Mouse (Mus musculus): ENCODE results near the gene Gpr137b.

Gene Gpr137b

GRCm38 (mm10) chr13:13366371-13366770 is 27.4 kb downstream of the Gpr137b start:
- in situ Hi-C loops (cut with MseI, MboI): loop anchor here in 1 of 2 experiments (25.0 kb wide), 1 partner anchor 879 kb away; no protein-coding TSS in a partner anchor

- in situ Hi-C loops (cut with MseI, MboI): loop anchor here in 1 of 2 experiments (25.0 kb wide), 1 partner anchor 876 kb away; no protein-coding TSS in a partner anchor
Observed at GRCm38 (mm10) chr13:13363536-13363935, 30.3 kb downstream of the Gpr137b start.

- in situ Hi-C loops (cut with MseI, MboI): loop anchor here in 1 of 2 experiments (25.0 kb wide), 1 partner anchor 875 kb away; no protein-coding TSS in a partner anchor
Observed at GRCm38 (mm10) chr13:13362261-13362660, 31.6 kb downstream of the Gpr137b start.

GRCm38 (mm10) chr13:13360045-13360444 is 33.8 kb downstream of the Gpr137b start:
- in situ Hi-C loops (cut with MseI, MboI): loop anchor here in 1 of 2 experiments (25.0 kb wide), 1 partner anchor 873 kb away; no protein-coding TSS in a partner anchor

GRCm38 (mm10) chr13:13358602-13359001 is 35.2 kb downstream of the Gpr137b start:
- in situ Hi-C loops (cut with MseI, MboI): loop anchor here (10.0 to 25.0 kb wide), 2 partner anchors 56 to 871 kb away; no protein-coding TSS in a partner anchor

GRCm38 (mm10) chr13:13358097-13358496 is 35.7 kb downstream of the Gpr137b start:
- in situ Hi-C loops (cut with MseI, MboI): loop anchor here (10.0 to 25.0 kb wide), 2 partner anchors 57 to 871 kb away; no protein-coding TSS in a partner anchor

GRCm38 (mm10) chr13:13352113-13352512 is 41.7 kb downstream of the Gpr137b start:
- in situ Hi-C loops (cut with MseI, MboI): loop anchor here (10.0 to 25.0 kb wide), 2 partner anchors 63 to 865 kb away; no protein-coding TSS in a partner anchor

GRCm38 (mm10) chr13:13350681-13351080 is 43.1 kb downstream of the Gpr137b start:
- in situ Hi-C loops (cut with MseI, MboI): loop anchor here (10.0 to 25.0 kb wide), 2 partner anchors 64 to 863 kb away; no protein-coding TSS in a partner anchor

- in situ Hi-C loops (cut with MseI, MboI): loop anchor here in 1 of 2 experiments (25.0 kb wide), 1 partner anchor 412 kb away; no protein-coding TSS in a partner anchor
Observed at GRCm38 (mm10) chr13:13349288-13349687, 44.5 kb downstream of the Gpr137b start.

GRCm38 (mm10) chr13:13347634-13348412 is 46.0 kb downstream of the Gpr137b start:
- in situ Hi-C loops (cut with MseI, MboI): loop anchor here in 1 of 2 experiments (25.0 kb wide), 1 partner anchor 411 kb away; no protein-coding TSS in a partner anchor

- in situ Hi-C loops (cut with MseI, MboI): loop anchor here in 1 of 2 experiments (25.0 kb wide), 1 partner anchor 400 kb away; no protein-coding TSS in a partner anchor
Observed at GRCm38 (mm10) chr13:13337361-13337760, 56.5 kb downstream of the Gpr137b start.

GRCm38 (mm10) chr13:13328876-13329275 is 64.9 kb downstream of the Gpr137b start:
- in situ Hi-C loops (cut with MseI, MboI): loop anchor here (5.0 to 25.0 kb wide), 3 partner anchors 392 to 742 kb away; no protein-coding TSS in a partner anchor
